ENCODE assay signal across 8 mouse cellular contexts in the genomic region with DNA sequence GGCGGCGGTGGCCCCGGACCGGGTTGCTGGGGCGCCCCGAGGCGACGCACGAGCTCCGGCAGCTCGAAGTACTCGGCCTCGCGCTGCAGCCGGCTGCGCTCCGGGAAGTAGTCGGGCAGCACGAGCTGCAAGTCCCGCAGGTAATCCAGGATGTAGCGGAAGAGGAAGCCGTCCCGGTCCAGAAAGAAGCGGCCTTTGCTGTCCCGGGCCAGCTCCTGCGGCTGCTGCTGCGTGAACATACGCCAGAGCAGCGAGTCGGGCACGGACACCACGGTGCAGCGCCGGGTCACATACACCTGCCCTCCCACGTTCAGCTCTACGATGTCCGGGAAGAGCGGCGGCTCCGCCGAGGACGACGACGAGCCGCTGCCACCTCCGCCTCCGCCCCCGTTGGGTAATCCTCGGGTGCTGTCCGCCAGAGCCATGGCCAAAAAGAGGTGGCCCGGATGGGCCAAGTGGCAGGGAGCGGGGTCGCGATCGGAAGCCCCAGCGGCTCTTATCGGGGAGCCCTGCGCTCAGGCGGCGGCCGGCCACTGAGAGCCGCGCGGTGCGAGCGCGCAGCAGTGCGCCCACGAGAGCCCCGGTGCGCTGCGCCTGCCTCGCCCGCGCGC. TPM values are rescaled to one million over a fixed set of nuclear protein-coding genes. Genes with fewer than 3 reads are reported as not detected.
A peak's percentile ranks its signal among the peaks of the same experiment; 100 is the strongest.
DNase-seq lines count a peak whose midpoint lies in the region; ATAC-seq and TF ChIP-seq lines count a peak whose summit lies in the region.

No protein-coding gene starts in this region.

- peak overlapping the region; percentile 87 for H3K9ac ChIP-seq in embryonic facial prominence, embryonic 13.5 days
- peak overlapping the region; percentile 67 for H3K9ac ChIP-seq in heart, postnatal 0 days (replicated peaks; ENCODE audit: low read depth, low read length)
- H3K9ac ChIP-seq in liver, embryonic 14.5 days (replicated peaks): no peak overlapping the region; the same call in 1 of the 2 replicates

- no peak for TF ChIP-seq EP300 in heart, postnatal 0 days (IDR thresholded peaks at IDR 0.05; ENCODE audit: low read depth)
- TF ChIP-seq EP300 in liver, embryonic 14.5 days (IDR thresholded peaks at IDR 0.05; ENCODE audit: low read depth): no peak

- under 1% methylated on average over 65 of the region's 76 CpGs for WGBS in embryonic facial prominence, embryonic 13.5 days
- 0% methylated on average over 57 of the region's 76 CpGs for WGBS in heart, postnatal 0 days
- WGBS in liver, embryonic 14.5 days (ENCODE audit: insufficient replicate concordance): under 1% methylated on average over 76 of the region's 76 CpGs
- 1% methylated on average over 76 of the region's 76 CpGs for WGBS in small intestine, adult 2 months

- TF ChIP-seq CTCF in heart, postnatal 0 days (IDR thresholded peaks at IDR 0.05; ENCODE audit: low read depth): no peak
- TF ChIP-seq CTCF in liver, embryonic 14.5 days (IDR thresholded peaks at IDR 0.05; ENCODE audit: low read depth): no peak
- TF ChIP-seq CTCF in small intestine, adult 2 months (IDR thresholded peaks at IDR 0.05; ENCODE audit: extremely low read depth, insufficient read length, insufficient replicate concordance, low read depth, low read length): no peak

- H3K4me2 ChIP-seq in embryonic facial prominence, embryonic 13.5 days: peak overlapping the region; percentile 86
- peak overlapping the region; percentile 96 for H3K4me2 ChIP-seq in heart, postnatal 0 days (ENCODE audit: low read depth, low read length)
- H3K4me2 ChIP-seq in liver, embryonic 14.5 days (ENCODE audit: low read depth): peak overlapping the region; percentile 67

- DNase-seq in WW6 (ENCODE audit: low read depth, low spot score): peak; percentile 34
- peak; percentile 36 for DNase-seq in heart, postnatal 0 days (ENCODE audit: low spot score)
- peak; percentile 64 for DNase-seq in kidney, postnatal 14 days
- DNase-seq in liver, embryonic 14.5 days (ENCODE audit: low read depth in 3 of 3, low spot score in 3 of 3): peak in 1 of 3 experiments; percentile 0

- H3K9me3 ChIP-seq in erythroblast, embryonic 14.5 days (ENCODE audit: control insufficient read depth, low read length): no peaks in the 10 kb centered on the region
- H3K9me3 ChIP-seq in embryonic facial prominence, embryonic 13.5 days: no peaks in the 10 kb centered on the region
- H3K9me3 ChIP-seq in heart, postnatal 0 days (replicated peaks; ENCODE audit: control insufficient read depth, low read length): no peaks in the 10 kb centered on the region
- H3K9me3 ChIP-seq in liver, embryonic 14.5 days (ENCODE audit: control insufficient read depth, low read length): no peaks in the 10 kb centered on the region

- peaks cover 7% of the 10 kb centered on the region for H3K4me1 ChIP-seq in erythroblast, embryonic 14.5 days (ENCODE audit: control insufficient read depth)
- H3K4me1 ChIP-seq in embryonic facial prominence, embryonic 13.5 days: peaks cover 11% of the 10 kb centered on the region; the same call in 1 of the 2 replicates
- H3K4me1 ChIP-seq in heart, postnatal 0 days (ENCODE audit: control insufficient read depth, insufficient read depth): peaks cover 4% of the 10 kb centered on the region; the same call in 1 of the 2 replicates
- H3K4me1 ChIP-seq in liver, embryonic 14.5 days (replicated peaks; ENCODE audit: control insufficient read depth in 2 of 2, insufficient read depth in 2 of 2, low read length in 1 of 2): peaks cover 0 to 3% of the 10 kb centered on the region in 2 experiments; a peak in 2 of 4 replicates
- no peaks in the 10 kb centered on the region; the same call in 1 of the 2 replicates for H3K4me1 ChIP-seq in small intestine, adult 2 months (ENCODE audit: control insufficient read depth, insufficient read depth, insufficient read length, low read length)

- TF ChIP-seq POLR2A in small intestine, adult 2 months (IDR thresholded peaks at IDR 0.05; ENCODE audit: low read depth, low read length): peak; percentile 96

- H3K27ac ChIP-seq in embryonic facial prominence, embryonic 13.5 days: peak overlapping the region; percentile 93
- H3K27ac ChIP-seq in heart, postnatal 0 days (ENCODE audit: low read depth): peak overlapping the region; percentile 89
- H3K27ac ChIP-seq in liver, embryonic 14.5 days: no peak overlapping the region
- peak overlapping the region; percentile 62 for H3K27ac ChIP-seq in small intestine, adult 2 months (ENCODE audit: insufficient read depth, low read depth, low read length)

- no peak for ATAC-seq in erythroblast, adult 5-6 weeks (replicated peaks; ENCODE audit: low FRiP score, poor library complexity, severe bottlenecking)
- ATAC-seq in embryonic facial prominence, embryonic 13.5 days (ENCODE audit: insufficient number of reproducible peaks, insufficient read depth, low FRiP score, low TSS enrichment, low read depth): no peak; the same call in none of the 2 replicates
- peak; percentile 18 for ATAC-seq in heart, postnatal 0 days (ENCODE audit: insufficient read depth, low read depth)
- ATAC-seq in liver, embryonic 14.5 days (ENCODE audit: insufficient read depth): peak; percentile 14; the same call in 1 of the 2 replicates

- H3K36me3 ChIP-seq in erythroblast, embryonic 14.5 days (ENCODE audit: control insufficient read depth): no peaks in the 10 kb centered on the region
- H3K36me3 ChIP-seq in embryonic facial prominence, embryonic 13.5 days: 0 out of 2 replicates have a peak, but pooled peaks cover 4% of the 10 kb centered on the region
- H3K36me3 ChIP-seq in heart, postnatal 0 days (replicated peaks; ENCODE audit: control insufficient read depth, insufficient read depth, low read length): no peaks in the 10 kb centered on the region
- no peaks in the 10 kb centered on the region for H3K36me3 ChIP-seq in liver, embryonic 14.5 days (replicated peaks; ENCODE audit: control insufficient read depth, insufficient read depth, low read depth)
- no peaks in the 10 kb centered on the region for H3K36me3 ChIP-seq in small intestine, adult 2 months (ENCODE audit: control insufficient read depth, insufficient read depth, low read length)

- peak overlapping the region; percentile 51 for H3K4me3 ChIP-seq in erythroblast, embryonic 14.5 days (replicated peaks)
- peak overlapping the region; percentile 76 for H3K4me3 ChIP-seq in embryonic facial prominence, embryonic 13.5 days
- peak overlapping the region; percentile 59 for H3K4me3 ChIP-seq in heart, postnatal 0 days (ENCODE audit: low read depth, low read length)
- peak overlapping the region; percentile 49 to 59 for H3K4me3 ChIP-seq in liver, embryonic 14.5 days (ENCODE audit: insufficient read depth in 1 of 2, low read depth in 2 of 2, low read length in 2 of 2)
- peak overlapping the region; percentile 75 for H3K4me3 ChIP-seq in small intestine, adult 2 months (ENCODE audit: low read depth, low read length)

- H3K27me3 ChIP-seq in erythroblast, embryonic 14.5 days (ENCODE audit: control insufficient read depth): peaks cover 56% of the 10 kb centered on the region
- H3K27me3 ChIP-seq in embryonic facial prominence, embryonic 13.5 days: peaks cover 14% of the 10 kb centered on the region; the same call in 1 of the 2 replicates
- no peaks in the 10 kb centered on the region for H3K27me3 ChIP-seq in heart, postnatal 0 days (ENCODE audit: control insufficient read depth, insufficient read depth, low read length)
- H3K27me3 ChIP-seq in liver, embryonic 14.5 days (ENCODE audit: control insufficient read depth, insufficient read depth, low read length): peaks cover 37% of the 10 kb centered on the region
- no peaks in the 10 kb centered on the region for H3K27me3 ChIP-seq in small intestine, adult 2 months (ENCODE audit: control insufficient read depth, insufficient read depth, low read length)

RNA-seq across cellular contexts. Expression of a gene that starts 0.3 kb away (rescaled TPM):
- 0.03 and 0.04 TPM in 2 replicates for polyA plus RNA-seq in erythroblast, embryonic 14.5 days (2012)
- 40.2 and 87.6 TPM in 2 replicates for total RNA-seq in erythroblast, adult 5-6 weeks (2015; ENCODE audit: low replicate concordance)
- total RNA-seq in erythroblast, adult 5-6 weeks (2017; ENCODE audit: low replicate concordance): 21.2 and 30.0 TPM in 2 replicates
- 34.8 and 42.7 TPM in 2 replicates for polyA plus RNA-seq in embryonic facial prominence, embryonic 13.5 days (2015; fragmentation: Nextera tagmentation; extraction: Ambion mirVana)
- 28.2 and 32.3 TPM in 2 replicates for total RNA-seq in heart, postnatal 0 days (2014; rRNA removed; ENCODE audit: low replicate concordance)
- 4.6 and 6.4 TPM in 2 replicates for polyA plus RNA-seq in heart, postnatal 0 days (2015; fragmentation: Nextera tagmentation; extraction: Ambion mirVana)
- polyA plus RNA-seq in liver, embryonic 14.5 days (2012; rRNA removed): 2.9 and 3.5 TPM in 2 replicates
- 2.3 and 2.9 TPM in 2 replicates for polyA plus RNA-seq in liver, embryonic 14.5 days (2014; fragmentation: Nextera tagmentation; extraction: Ambion mirVana)
- polyA plus RNA-seq in small intestine, adult 2 months (2012; rRNA removed): 10.7 and 25.5 TPM in 2 replicates

Comparison
In these comparisons a context has a peak if more than half of its experiments do, and no peak if none do; other contexts are left out.
1. ATAC-seq: peak in heart, postnatal 0 days (single experiment) and liver, embryonic 14.5 days (single experiment); none in erythroblast, adult 5-6 weeks (single experiment) and embryonic facial prominence, embryonic 13.5 days (single experiment).
2. Peak in every context shown above with its lines, with median percentiles within 50 percentile points of each other: H3K4me3 ChIP-seq and H3K4me2 ChIP-seq.